Mouse (Mus musculus) c-Kit-negative CD71-positive TER-119-positive erythroid progenitor cells, embryonic 14.5 days (primary cell): ENCODE measurements around the gene Gm5148.

Source experiments
- DNase-seq: peaks from one replicate; pipeline ENCODE4 v3.0.0-alpha.2; 2013; ENCODE audit warnings: low read depth, low spot score

The Gm5148 gene

DNA sequence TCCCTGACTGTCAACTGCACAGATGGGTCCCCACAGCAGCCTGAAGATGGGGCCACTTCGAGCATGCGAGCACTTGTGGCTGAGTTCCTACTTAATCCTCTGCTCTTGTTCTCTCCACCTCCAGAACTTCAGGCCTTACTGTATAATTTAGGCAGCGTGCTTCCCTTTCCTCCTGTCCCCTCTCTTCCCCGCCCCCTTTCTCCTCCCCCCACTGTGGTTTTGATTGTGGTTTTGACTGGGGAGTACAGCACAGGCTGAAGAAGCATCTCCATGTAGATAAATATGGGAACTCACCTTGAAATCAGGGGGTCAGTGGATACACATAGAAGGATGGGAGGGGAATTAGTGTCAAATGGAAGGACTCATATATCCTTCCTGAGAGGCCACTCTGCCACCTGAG is 31.3 kb downstream of the Gm5148 start:
- DNase-seq = no peak

DNA sequence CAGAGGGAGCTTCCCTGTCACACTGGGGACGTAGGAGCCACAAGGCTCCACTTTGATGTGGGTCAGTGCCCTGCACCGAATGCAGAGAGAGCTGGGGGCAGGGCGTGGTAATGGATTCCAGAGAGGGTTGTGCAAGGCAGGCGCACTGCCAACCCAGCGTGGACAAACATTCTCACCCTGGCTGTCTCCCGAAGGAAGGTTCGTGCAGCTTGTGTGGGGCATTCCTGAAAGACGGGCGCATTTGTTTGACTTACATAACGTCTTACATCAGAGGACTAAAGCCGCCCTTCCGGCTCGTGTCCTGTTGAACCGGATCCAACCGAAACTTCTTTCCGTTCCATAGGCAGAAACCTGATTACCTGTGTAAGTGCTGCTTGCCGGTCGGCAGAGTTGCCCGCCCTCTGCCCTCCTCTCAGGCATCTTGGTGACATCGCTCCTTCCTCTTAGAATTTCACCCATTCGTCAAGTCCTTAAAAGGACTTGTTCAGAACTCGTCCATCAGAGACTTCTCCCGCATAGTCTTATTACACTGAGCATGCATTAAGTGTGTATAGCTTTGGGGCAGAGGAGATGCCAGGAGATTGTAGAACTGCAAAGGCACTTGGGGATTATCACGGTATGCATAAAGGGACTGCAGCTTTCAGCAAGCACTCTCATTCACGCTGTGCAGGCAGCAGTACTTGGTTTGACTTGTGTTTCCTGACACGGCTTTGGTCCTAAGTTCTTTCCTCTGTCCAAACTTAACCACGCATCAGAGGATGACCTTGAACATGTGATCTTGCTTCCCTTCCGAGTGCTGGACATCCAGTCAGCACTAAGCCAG is 36.9 kb downstream of the Gm5148 start:
- no peak for DNase-seq

DNA sequence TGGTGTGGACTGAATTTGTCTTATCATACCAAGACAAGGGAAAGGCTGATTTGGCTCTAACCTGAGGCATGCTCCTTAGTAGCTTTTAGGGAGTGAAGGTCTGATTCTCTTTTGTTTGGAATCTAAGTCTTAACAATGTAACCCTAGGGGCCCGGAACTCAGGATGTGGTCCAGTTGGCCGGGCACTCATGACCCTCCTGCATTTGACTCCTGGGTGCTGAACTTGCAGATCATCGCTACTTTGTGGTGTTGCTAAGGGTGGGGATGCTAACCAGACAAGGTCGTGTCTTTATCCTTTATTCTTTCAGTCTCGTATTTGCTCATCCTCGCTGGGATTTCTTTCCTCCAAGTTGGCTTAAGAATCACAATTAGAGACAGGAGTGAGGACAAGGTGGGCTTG is 37.5 kb downstream of the Gm5148 start:
- no peak for DNase-seq

GRCm38 (mm10) chr3:37686219-37686618 is 38.1 kb downstream of the Gm5148 start:
- DNase-seq = no peak

GRCm38 (mm10) chr3:37676291-37676690 is 48.0 kb downstream of the Gm5148 start:
- no peak for DNase-seq

DNA sequence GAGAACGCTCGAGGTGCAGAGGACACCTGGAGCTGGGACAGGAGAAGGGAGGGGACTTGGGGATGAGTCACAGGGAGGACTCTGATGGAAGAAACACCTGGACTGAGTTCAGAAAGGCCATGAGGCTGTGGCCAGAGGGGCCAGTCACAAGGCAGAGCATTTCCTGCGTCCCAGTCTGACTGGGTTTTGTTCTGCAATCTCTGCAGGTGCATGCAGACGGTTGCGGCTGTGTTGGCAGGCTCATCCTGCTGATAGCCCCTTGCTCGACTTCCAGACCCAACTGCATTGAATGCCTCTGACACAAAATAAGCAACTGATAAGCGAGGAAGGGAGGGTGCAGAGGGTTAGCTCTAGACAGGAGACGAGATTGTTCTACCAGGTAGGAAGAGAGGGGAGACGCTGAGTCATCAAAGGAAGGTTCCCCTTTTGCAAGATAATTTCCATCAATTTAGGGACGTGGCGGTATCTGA is 49.2 kb downstream of the Gm5148 start:
- DNase-seq = no peak

GRCm38 (mm10) chr3:37673513-37674261 is 50.6 kb downstream of the Gm5148 start:
- no peak for DNase-seq

GRCm38 (mm10) chr3:37672266-37673040 is 51.8 kb downstream of the Gm5148 start:
- no peak for DNase-seq

DNA sequence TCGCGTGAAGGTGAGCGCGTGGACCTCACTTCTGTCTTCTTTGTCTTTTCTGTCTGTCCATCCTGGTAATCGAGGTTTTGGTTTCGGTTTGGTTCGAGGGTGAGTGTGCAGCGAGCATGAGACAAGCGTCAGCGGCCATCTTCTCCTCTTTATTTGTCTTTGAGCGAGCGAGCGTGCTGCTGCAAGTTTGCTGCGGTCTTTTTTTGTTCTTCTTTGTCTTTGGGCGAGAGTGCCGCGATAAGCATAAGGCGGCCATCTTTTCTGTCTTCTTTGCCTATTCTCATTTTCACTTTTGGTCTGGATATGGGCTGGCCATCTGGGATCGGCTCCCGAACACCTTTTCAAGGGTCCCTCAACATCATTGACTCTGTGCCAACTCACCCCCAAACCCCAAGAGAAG is 55.2 kb downstream of the Gm5148 start:
- no peak for DNase-seq

- DNase-seq = no peak
Observed at GRCm38 (mm10) chr3:37668652-37669051, 55.6 kb downstream of the Gm5148 start.

- no peak for DNase-seq
Observed at GRCm38 (mm10) chr3:37667736-37668135, 56.6 kb downstream of the Gm5148 start.

DNA sequence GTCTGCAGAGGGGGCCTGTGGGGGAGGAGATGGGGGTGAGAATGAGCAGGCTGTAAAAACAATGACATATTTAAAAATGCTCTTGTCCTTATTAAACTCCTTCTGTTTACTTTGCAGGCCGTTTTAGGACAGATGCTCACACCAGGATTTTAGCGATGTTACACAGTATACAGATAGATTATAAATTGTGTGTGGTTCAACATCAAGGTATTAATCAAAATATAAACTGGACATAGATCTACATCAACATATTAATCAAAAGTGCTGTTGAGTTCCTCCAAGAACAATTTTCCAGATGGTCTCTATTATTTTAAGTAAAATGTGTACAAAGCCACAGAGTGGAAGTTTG is 57.2 kb downstream of the Gm5148 start:
- DNase-seq = no peak

- no peak for DNase-seq
Observed at GRCm38 (mm10) chr3:37666291-37667118, 57.8 kb downstream of the Gm5148 start.
